ENCODE assay signal across 8 mouse cellular contexts in the genomic region with DNA sequence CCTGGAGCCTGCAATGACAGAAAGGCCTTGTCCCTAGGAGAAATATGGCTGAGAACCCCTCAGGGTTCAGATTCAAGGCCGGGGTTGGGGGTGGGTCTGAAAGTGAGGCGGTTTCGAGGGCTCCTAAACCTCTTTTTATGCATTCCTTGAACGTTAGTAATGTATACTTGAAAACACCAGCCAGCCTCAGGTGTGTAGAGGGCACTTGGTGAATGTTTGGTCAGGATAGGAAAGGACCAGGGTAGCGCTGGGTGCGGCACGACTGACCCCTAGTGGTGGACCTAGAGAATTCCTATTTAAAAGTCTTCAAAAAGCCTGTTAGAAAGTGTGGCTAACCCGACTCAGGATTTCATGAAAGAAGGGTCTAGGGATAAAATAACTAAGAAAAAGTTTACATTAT.
DNase-seq lines count a peak whose midpoint lies in the region; ATAC-seq and TF ChIP-seq lines count a peak whose summit lies in the region.

No protein-coding gene starts in this region.

- TF ChIP-seq POLR2A in thymus, adult 2 months (IDR thresholded peaks at IDR 0.05; ENCODE audit: control insufficient read depth, extremely low read depth, insufficient read depth, low read length, poor library complexity), result no peak

- no peaks in the 10 kb centered on the region for H3K36me3 ChIP-seq in thymus, adult 2 months (ENCODE audit: control insufficient read depth, insufficient read depth, low read length)
- H3K36me3 ChIP-seq in liver, postnatal 0 days (replicated peaks; ENCODE audit: insufficient read depth, low read length), result no peaks in the 10 kb centered on the region

- no peaks in the 10 kb centered on the region for H3K27me3 ChIP-seq in thymus, adult 2 months (ENCODE audit: control insufficient read depth, insufficient read depth, low read length)
- no peaks in the 10 kb centered on the region for H3K27me3 ChIP-seq in liver, postnatal 0 days (ENCODE audit: insufficient read depth, low read length)

- H3K4me3 ChIP-seq in thymus, adult 2 months (ENCODE audit: control insufficient read depth, insufficient read depth, low read length), result no peak overlapping the region
- no peak overlapping the region for H3K4me3 ChIP-seq in liver, postnatal 0 days (ENCODE audit: low read depth, low read length)

- no peak for TF ChIP-seq CTCF in thymus, adult 2 months (IDR thresholded peaks at IDR 0.05; ENCODE audit: borderline replicate concordance, control insufficient read depth, extremely low read depth, insufficient read depth, low read length, poor library complexity)
- peak; percentile 88 for TF ChIP-seq CTCF in liver, postnatal 0 days (IDR thresholded peaks at IDR 0.05; ENCODE audit: low read depth)

- H3K4me2 ChIP-seq in liver, postnatal 0 days (ENCODE audit: low read depth, low read length), result no peak overlapping the region

- H3K9me3 ChIP-seq in liver, postnatal 0 days (ENCODE audit: low read length), result no peaks in the 10 kb centered on the region

- no peak for TF ChIP-seq EP300 in liver, postnatal 0 days (IDR thresholded peaks at IDR 0.05; ENCODE audit: low read depth)

- H3K4me1 ChIP-seq in thymus, adult 2 months (replicated peaks; ENCODE audit: control insufficient read depth, insufficient read depth, low read length), result no peaks in the 10 kb centered on the region
- no peaks in the 10 kb centered on the region for H3K4me1 ChIP-seq in liver, postnatal 0 days (ENCODE audit: insufficient read depth)

- H3K9ac ChIP-seq in liver, postnatal 0 days (replicated peaks), result no peak overlapping the region

- intact Hi-C loops in gastrocnemius, postnatal 14 days (cut with DNase I; ENCODE audit: low total_unique reads), result no loop called here

- no peak overlapping the region for H3K27ac ChIP-seq in thymus, adult 2 months (ENCODE audit: control insufficient read depth, insufficient read depth, low read length)
- no peak overlapping the region for H3K27ac ChIP-seq in liver, postnatal 0 days (ENCODE audit: low read depth)

- ATAC-seq in frontal cortex, adult (ENCODE audit: low TSS enrichment), result peak; percentile 62
- peak; percentile 51; the same call in 1 of the 2 replicates for ATAC-seq in liver, postnatal 0 days

- 28% methylated on average over 8 of the region's 8 CpGs for WGBS in thymus, adult 2 months
- WGBS in liver, postnatal 0 days (ENCODE audit: insufficient replicate concordance), result 15% methylated on average over 8 of the region's 8 CpGs

- no peak for DNase-seq in frontal cortex, postnatal 36 days (ENCODE audit: low spot score in 2 of 2)
- peak; percentile 44 for DNase-seq in thymus, adult 2 months
- DNase-seq in thymus, adult 18-20 months, result no peak
- peak; percentile 29 for DNase-seq in cerebellum, adult 9-11 months
- peak; percentile 41 for DNase-seq in gastrocnemius, postnatal 14 days
- DNase-seq in liver, postnatal 0 days, result peak; percentile 76
- peak; percentile 10 for DNase-seq in spleen, adult 12 weeks (ENCODE audit: low spot score)

Comparison
In these comparisons a context has a peak if more than half of its experiments do, and no peak if none do; other contexts are left out.
1. DNase-seq: peak in thymus, adult 2 months (single experiment), cerebellum, adult 9-11 months (single experiment), gastrocnemius, postnatal 14 days (single experiment), liver, postnatal 0 days (single experiment) and spleen, adult 12 weeks (single experiment); none in frontal cortex, postnatal 36 days (0 of 2) and thymus, adult 18-20 months (0 of 2).